Mouse (Mus musculus): ENCODE measurements around the gene Dock1.

GRCm38 (mm10) chr7:134698246-134698645 lies 27.8 kb downstream of the Dock1 start:
- TF ChIP-seq CTCF (IDR thresholded peaks at IDR 0.05; ENCODE audit: insufficient read depth, low read depth, low read length) (no peak), POLR2A (IDR thresholded peaks at IDR 0.05; ENCODE audit: insufficient read depth, low read depth, low read length) (no peak)
